Mouse (Mus musculus) cortical plate, adult 2 months (tissue): ENCODE results near the gene Alkbh7.

ENCODE experiments used
- CTCF ChIP-seq: fragments of 200-500 bp; IDR thresholded peaks from 2 replicates; pipeline ENCODE4 v1.5.1; 2011; ENCODE audit warnings: mild to moderate bottlenecking, control low read depth, low read length; ENCODE audit not compliant: insufficient read depth; ENCODE audit errors: extremely low read depth
- POLR2A ChIP-seq: fragments of 200-500 bp; IDR thresholded peaks from 2 replicates; pipeline ENCODE4 v1.6.1; 2011; ENCODE audit warnings: mild to moderate bottlenecking, low read length, control low read depth; ENCODE audit not compliant: insufficient read depth; ENCODE audit errors: extremely low read depth

GRCm38 (mm10) chr17:57041554-57041953 lies 44.4 kb downstream of the Alkbh7 start, which contains the start of gene Slc25a41:
- TF ChIP-seq CTCF (no peak), POLR2A (no peak)
